Mouse (Mus musculus) cerebellum, adult 2 months (tissue): ENCODE results near the gene Ror1. TPM values are rescaled to one million over a fixed set of nuclear protein-coding genes. Genes with fewer than 3 reads are reported as not detected.

Experiments
- DNase-seq, 2 experiments: peaks; one replicate each; pipeline ENCODE4 v3.0.0; 2021
- H3K27ac ChIP-seq: fragments of 200-500 bp; 2 replicates; pipeline ENCODE4 v1.5.1; 2012; ENCODE audit warnings: low read length, control low read depth, inconsistent platforms; ENCODE audit not compliant: insufficient read depth
- H3K27me3 ChIP-seq: fragments of 200-500 bp; 2 replicates; pipeline ENCODE4 v1.6.1; 2012; ENCODE audit warnings: inconsistent platforms, mild to moderate bottlenecking, low read length, moderate library complexity; ENCODE audit not compliant: control insufficient read depth, insufficient read depth
- H3K4me1 ChIP-seq: fragments of 200-500 bp; 2 replicates; pipeline ENCODE4 v1.6.1; 2011; ENCODE audit warnings: low read length; ENCODE audit not compliant: control insufficient read depth, insufficient read depth
- H3K4me3 ChIP-seq: fragments of 200-500 bp; replicated peaks from 2 replicates; pipeline ENCODE3; 2011; ENCODE audit warnings: mild to moderate bottlenecking, low read depth, low read length, control low read depth; ENCODE audit not compliant: insufficient read depth
- CTCF ChIP-seq: fragments of 200-500 bp; IDR thresholded peaks from 2 replicates; pipeline ENCODE4 v1.5.1; 2011; ENCODE audit warnings: low read depth, mild to moderate bottlenecking, control low read depth, low read length, moderate library complexity, borderline replicate concordance; ENCODE audit not compliant: insufficient read depth
- POLR2A ChIP-seq: fragments of 200-500 bp; IDR thresholded peaks from 2 replicates; pipeline ENCODE4 v1.6.1; 2011; ENCODE audit warnings: low read length, control low read depth, borderline replicate concordance; ENCODE audit not compliant: insufficient read depth
- WGBS: fragments of 180-500 bp; shearing (Covaris S2); methylation state at CpG from one replicate; pipeline ENCODE4 v1.1.7; 2018; 5-methylcytosine and 5-hydroxymethylcytosine counted together
- polyA plus RNA-seq: library from polyadenylated mRNA; depleted of rRNA; stranded (reverse); fragments of >200 nt; gene quantifications from 2 replicates; pipeline ENCODE4 v1.2.3, GENCODE M21; 2012; rRNA removed

Ror1 gene
- polyA plus RNA-seq, 1 experiment: 3.8 TPM

DNA sequence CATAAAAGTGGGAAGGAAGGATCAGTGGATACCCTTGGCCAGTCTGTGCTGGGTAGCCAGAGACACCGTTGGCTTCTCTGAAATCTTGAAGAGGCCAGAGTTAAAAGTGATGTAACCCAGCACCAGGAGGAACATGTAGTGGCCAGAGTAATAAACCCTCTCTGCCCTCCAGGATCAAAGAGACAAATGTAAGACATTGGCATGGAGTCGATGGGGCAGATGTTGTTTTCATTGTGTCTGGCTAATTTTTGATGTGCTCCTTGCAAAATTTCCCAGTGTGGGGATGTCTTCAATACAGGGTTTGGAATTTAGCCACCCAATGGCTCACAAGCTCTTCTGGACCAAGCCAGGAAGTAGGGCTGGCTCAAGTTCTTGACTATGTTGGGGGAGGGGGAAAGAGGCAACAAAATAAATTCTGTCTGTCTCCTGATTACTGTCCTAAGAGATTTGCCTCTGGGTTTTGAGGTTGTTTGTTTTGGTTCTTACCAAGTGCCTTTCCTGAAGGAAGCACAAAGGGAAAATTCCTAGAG is 333.8 kb downstream of the Ror1 start:
- DNase-seq: no peak
- Histone ChIP-seq H3K4me3 (no peak overlapping the region), H3K4me1 (peaks cover 3% of the 10 kb centered on the region; the same call in 1 of the 2 replicates), H3K27ac (no peak overlapping the region), H3K27me3 (no peaks in the 10 kb centered on the region)
- WGBS: 48% methylated on average over 2 of the region's 2 CpGs
- no peak for TF ChIP-seq CTCF

DNA sequence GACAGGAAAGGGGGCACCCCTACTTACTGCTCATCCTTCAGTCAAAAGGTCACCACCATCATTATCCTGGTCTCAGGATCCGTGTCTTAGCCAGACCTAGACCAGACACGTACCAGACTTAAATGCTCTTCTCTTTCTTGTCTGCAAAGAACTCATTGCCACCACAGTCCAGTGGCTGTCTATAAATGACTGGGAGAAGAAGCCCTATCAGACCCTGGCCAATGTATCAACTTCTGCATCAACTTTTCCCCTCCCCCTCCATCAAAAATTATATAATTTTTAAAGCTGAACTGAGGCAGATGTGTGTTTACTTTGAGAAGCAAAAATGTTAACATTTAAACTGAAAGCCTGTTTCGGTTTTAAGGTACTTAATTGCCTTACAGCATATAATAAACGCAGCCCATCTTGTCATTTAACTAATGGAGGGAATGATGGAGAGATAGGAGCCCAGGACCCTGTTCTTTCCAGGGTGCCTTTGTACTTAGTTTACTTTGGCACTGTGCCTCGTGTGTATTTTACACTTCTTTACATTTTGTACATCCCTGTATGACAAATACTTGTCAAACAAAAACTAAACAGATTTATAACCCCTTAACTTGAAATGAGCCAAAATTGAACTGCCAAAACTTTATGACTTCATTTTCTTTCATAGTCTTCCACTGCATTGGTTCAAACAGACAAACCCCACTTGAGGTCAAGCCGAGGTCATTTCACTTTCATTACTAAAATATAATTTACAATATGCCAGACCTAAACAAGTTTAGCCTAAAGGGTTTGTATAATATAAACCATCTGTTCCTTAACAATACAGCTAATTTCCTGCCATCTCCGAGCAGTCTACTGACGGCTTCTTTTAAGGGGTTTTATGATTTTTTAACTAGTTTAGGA is 339.9 kb downstream of the Ror1 start:
- 80% methylated on average over 8 of the region's 8 CpGs for WGBS
- Histone ChIP-seq H3K27ac (no peak overlapping the region), H3K4me3 (no peak overlapping the region), H3K27me3 (no peaks in the 10 kb centered on the region), H3K4me1 (no peaks in the 10 kb centered on the region)
- no peak for DNase-seq
- TF ChIP-seq POLR2A: no peak
- no peak for TF ChIP-seq CTCF

DNA sequence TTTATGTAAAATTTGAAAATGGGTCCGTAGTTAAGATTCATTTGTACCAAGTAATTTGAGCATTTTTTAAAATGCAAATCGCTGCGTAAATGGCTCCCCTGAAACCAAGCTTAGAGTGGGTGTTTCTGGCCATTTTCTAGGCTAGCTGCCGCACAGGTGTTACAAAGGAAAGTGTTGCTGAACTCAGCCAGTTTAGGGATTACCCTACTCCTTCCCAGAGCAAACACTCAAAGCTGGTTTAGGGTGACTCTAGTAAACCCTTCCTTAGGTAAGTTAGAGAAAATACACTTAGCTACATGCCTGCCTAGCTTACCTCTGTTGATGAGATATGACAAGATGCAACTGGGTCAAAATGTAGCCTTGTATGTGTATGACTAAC is 340.6 kb downstream of the Ror1 start:
- Histone ChIP-seq H3K27me3 (no peaks in the 10 kb centered on the region), H3K27ac (no peak overlapping the region), H3K4me3 (no peak overlapping the region), H3K4me1 (no peaks in the 10 kb centered on the region)
- WGBS: 94% methylated on average over 4 of the region's 4 CpGs
- TF ChIP-seq CTCF: no peak
- no peak for TF ChIP-seq POLR2A
- DNase-seq: no peak

DNA sequence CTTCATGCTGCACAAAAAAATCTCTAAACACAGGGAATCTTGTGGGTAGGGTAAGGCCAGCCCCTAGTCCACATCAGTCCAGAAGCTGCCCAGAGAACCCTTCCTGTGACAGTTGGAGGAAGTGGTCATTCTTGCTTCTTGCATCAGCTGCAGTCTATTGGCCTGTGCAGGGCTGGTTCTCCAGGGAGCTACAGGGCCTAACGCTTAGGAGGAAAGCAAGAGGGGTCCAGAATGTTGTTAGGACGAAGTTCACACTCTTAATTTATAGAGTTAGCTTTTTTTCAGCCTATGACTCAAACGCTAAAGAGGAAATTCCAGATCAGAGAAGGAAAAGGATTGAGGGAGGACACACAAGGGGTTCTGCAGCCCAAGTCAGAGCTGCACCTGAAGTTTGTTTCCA is 351.3 kb downstream of the Ror1 start:
- Histone ChIP-seq H3K4me1 (no peaks in the 10 kb centered on the region), H3K27ac (no peak overlapping the region), H3K4me3 (no peak overlapping the region), H3K27me3 (no peaks in the 10 kb centered on the region)
- TF ChIP-seq CTCF (no peak), POLR2A (no peak)
- no peak for DNase-seq
- 74% methylated on average over 3 of the region's 3 CpGs for WGBS

DNA sequence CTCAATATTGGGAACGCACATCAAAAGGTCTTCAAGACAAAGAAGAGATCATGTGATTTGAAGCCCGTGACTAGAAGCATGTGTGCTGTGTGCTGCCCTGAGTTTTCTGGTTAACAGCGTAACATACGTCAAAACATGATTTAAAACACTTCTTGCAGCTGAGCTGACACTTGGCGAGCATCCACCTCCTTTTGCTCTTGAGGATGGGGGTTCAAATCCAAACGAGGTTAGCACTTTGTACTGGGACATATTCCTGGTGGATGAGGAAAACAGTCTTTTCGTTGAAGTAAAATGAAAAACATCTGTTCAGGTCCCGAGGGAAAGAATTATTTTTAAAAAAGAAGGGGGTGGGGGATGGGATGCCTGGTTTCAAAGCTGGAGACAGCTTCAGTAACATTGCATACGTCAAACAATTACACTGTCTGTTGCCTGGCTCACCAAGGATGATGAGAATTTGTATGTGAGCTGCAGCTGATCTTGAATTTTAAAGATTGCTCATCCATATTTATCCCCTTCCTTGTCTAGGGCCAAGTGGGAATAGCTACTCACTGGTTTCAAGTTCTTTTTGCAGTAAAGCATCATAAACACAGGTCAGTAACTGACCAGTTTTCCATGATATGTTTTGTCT is 367.0 kb downstream of the Ror1 start:
- H3K27ac ChIP-seq: no peak overlapping the region
- WGBS: 50% methylated on average over 9 of the region's 9 CpGs

DNA sequence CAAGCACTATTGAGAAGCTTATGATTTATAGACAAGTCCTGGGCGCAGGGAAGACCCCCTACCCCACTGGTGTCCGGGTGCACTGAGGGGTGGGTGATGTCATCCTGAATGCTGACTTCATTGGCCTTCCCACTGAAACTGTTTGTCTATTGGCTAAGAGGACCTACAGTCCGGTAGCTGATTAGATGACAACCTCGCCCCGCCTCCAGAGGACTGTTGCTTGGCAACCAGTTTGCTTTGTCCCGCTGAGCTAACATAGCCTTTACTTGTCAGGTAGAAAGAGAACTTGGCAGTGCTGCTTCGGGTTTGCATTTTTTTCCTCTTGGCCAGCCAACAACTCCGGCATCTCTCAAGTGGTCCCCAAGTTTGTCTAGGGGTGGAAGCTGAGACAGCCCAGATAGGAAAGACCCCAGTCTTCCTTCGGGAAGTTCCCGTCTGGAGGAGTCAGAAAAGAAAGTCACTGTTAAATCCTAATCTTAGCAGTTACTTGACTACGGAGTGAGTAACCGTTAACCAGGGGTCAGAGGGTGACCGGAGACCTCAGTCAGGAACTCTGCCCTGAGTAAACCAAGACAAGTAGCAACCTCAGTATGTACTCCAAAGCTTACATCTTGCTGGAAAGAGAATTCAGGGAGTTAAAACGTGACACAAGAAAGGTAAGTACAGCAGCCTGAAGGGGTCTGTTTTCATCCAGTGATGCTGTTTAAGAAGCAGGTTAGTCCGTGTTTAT is 383.2 kb downstream of the Ror1 start, which contains the start of gene Ube2u:
Gene Ube2u (plus strand): TSS at position 258 of the 730 bp plus-strand sequence.
- Histone ChIP-seq H3K4me1 (no peaks in the 10 kb centered on the region), H3K27ac (no peak within 1 kb of the TSS), H3K4me3 (no peak within 1 kb of the TSS), H3K27me3 (no peaks in the 10 kb centered on the region)
- 22% methylated on average over 15 of the region's 15 CpGs for WGBS
- TF ChIP-seq CTCF: no peak
- no peak for TF ChIP-seq POLR2A
- DNase-seq: peak in 1 of 2 experiments; percentile 6

More for the DNA sequence above, 367.0 kb downstream of the Ror1 start:
- Histone ChIP-seq H3K27me3 (no peaks in the 10 kb centered on the region), H3K4me1 (no peaks in the 10 kb centered on the region), H3K4me3 (no peak overlapping the region)
- DNase-seq: no peak
- TF ChIP-seq POLR2A (no peak), CTCF (no peak)

DNA sequence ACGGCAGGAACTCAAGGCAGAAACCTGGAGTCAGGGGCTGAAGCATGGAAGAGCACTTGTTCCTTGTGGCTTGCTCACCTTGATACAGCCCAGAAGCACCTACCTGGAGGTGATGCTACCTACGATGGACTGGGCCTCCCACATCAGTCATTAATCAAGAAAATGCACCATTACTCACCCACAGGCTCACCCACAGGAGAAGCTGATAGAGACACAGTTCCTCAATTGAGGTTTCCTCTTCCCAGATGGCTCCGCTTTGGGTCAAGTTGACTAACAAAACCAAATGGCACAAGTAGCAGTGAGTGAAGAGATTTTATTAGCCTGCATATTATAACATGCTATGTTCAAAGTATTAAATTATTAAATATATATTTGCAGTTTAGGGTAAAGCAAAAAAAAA is 392.9 kb downstream of the Ror1 start:
- Histone ChIP-seq H3K4me1 (no peaks in the 10 kb centered on the region), H3K27ac (no peak overlapping the region), H3K4me3 (no peak overlapping the region), H3K27me3 (no peaks in the 10 kb centered on the region)
- whole genome bisulfite sequencing: 89% methylated on average over 3 of the region's 3 CpGs
- DNase-seq: no peak
- TF ChIP-seq CTCF (no peak), POLR2A (no peak)

Other genes with a start within 250 kb of the Ror1 start
- 104 and 107 TPM in 2 replicates for gene Pgm1, start 166.4 kb upstream of the Ror1 start, polyA plus RNA-seq
- gene Itgb3bp, start 166.0 kb upstream of the Ror1 start, polyA plus RNA-seq: 3.6 and 4.1 TPM in 2 replicates